Mouse (Mus musculus): Measurements from ENCODE around the gene Cpsf2.

GRCm38 (mm10) chr12:102008111-102008977 is 32.6 kb downstream of the Cpsf2 start:
- TF ChIP-seq POLR2A (IDR thresholded peaks at IDR 0.05; ENCODE audit: low read depth, low read length), result no peak
- TF ChIP-seq CTCF (IDR thresholded peaks at IDR 0.05; ENCODE audit: borderline replicate concordance, insufficient read depth, low read length), result no peak
